Mouse (Mus musculus) liver, embryonic 11.5 days (tissue): ENCODE results near the gene Celf5. TPM values are rescaled to one million over a fixed set of nuclear protein-coding genes. Genes with fewer than 3 reads are reported as not detected.

Experiments
- ATAC-seq: fragments of 200-750 bp; cut with Nextera tagmentation; replicated peaks from 2 replicates; pipeline ENCODE4 v1.8.0; 2017; ENCODE audit warnings: moderate number of reproducible peaks, mild to moderate bottlenecking, moderate TSS enrichment, moderate library complexity; ENCODE audit not compliant: low FRiP score
- DNase-seq: peaks from one replicate; pipeline ENCODE4 v3.0.0-alpha.2; 2017; ENCODE audit warnings: low spot score
- H3K27ac ChIP-seq: fragments of 300-500 bp; sonication (generic); 2 replicates; pipeline ENCODE4 v1.5.1; 2014; ENCODE audit warnings: mild to moderate bottlenecking, low read depth, low read length, control low read depth
- H3K27me3 ChIP-seq: fragments of 300-500 bp; sonication (generic); replicated peaks from 2 replicates; pipeline ENCODE4 v1.6.1; 2014; ENCODE audit warnings: low read length, mixed read lengths; ENCODE audit not compliant: control insufficient read depth, insufficient read depth
- H3K36me3 ChIP-seq: fragments of 300-500 bp; sonication (generic); 2 replicates; pipeline ENCODE4 v1.6.1; 2014; ENCODE audit warnings: mild to moderate bottlenecking, low read length, moderate library complexity, mixed read lengths; ENCODE audit not compliant: control insufficient read depth, insufficient read depth
- H3K4me1 ChIP-seq: fragments of 300-500 bp; sonication (generic); replicated peaks from 2 replicates; pipeline ENCODE4 v1.6.1; 2014; ENCODE audit warnings: low read length, mixed read lengths; ENCODE audit not compliant: control insufficient read depth, insufficient read depth
- H3K4me2 ChIP-seq: fragments of 300-500 bp; sonication (generic); 2 replicates; pipeline ENCODE4 v1.6.1; 2014; ENCODE audit warnings: mild to moderate bottlenecking, control low read depth, moderate library complexity
- H3K4me3 ChIP-seq: fragments of 300-500 bp; sonication (generic); 2 replicates; pipeline ENCODE4 v1.5.1; 2014; ENCODE audit warnings: low read depth, low read length, control low read depth
- H3K9ac ChIP-seq: fragments of 300-500 bp; sonication (generic); 2 replicates; pipeline ENCODE4 v1.6.1; 2014; ENCODE audit warnings: low read depth, low read length, control low read depth
- H3K9me3 ChIP-seq: fragments of 300-500 bp; sonication (generic); 2 replicates; pipeline ENCODE4 v1.6.1; 2016; ENCODE audit warnings: low read length, inconsistent platforms, mixed read lengths; ENCODE audit not compliant: control insufficient read depth
- WGBS: fragments of 180-500 bp; shearing (Covaris S2); extraction: QIAGEN DNeasy Blood & Tissue Kit; methylation state at CpG from one replicate; pipeline ENCODE4 v1.1.7; 2014; 5-methylcytosine and 5-hydroxymethylcytosine counted together
- polyA plus RNA-seq: library from polyadenylated mRNA; unstranded; fragments of >200 nt; fragmentation: Nextera tagmentation; extraction: Ambion mirVana; gene quantifications from 2 replicates; pipeline ENCODE4 v1.2.1, GENCODE M21; 2014

Gene Celf5
- polyA plus RNA-seq, 1 experiment from 2014 or later: not detected

DNA sequence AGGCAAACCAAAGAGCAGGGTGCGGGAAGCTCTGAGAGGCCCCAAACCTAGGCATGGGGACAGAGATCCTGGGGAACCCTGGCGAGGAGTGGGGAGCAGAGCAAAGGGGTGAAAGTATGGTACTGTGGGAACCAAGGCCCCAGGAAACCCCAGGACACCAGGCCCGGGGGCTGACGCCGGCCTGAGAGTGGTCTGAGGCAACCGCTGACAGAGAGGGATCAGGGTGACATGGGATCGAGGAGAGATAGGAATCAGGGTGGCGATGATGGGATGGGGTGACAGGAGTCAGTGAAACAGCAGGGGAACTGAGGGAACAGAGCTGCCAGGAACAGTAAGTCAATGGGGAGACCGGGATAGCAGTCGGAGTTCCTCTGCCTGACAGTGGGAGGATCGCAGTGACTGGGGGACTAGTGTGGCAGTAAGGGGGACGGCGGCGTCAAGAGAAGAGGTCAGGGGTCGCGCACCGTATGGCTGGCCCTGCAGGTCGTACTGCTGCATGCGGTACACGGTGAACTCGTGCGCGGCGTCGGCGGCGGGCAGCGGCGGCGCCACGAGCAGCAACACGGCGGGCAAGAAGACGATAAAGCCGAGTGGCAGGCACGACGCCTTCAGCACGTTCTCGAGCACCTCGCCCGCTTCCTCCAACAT is 13.2 kb upstream of the Celf5 start:
- Histone ChIP-seq H3K4me2 (peak overlapping the region; percentile 78), H3K36me3 (peaks cover 19% of the 10 kb centered on the region), H3K4me1 (peaks cover 44% of the 10 kb centered on the region), H3K9ac (peak overlapping the region; percentile 95), H3K4me3 (peak overlapping the region; percentile 92), H3K9me3 (no peaks in the 10 kb centered on the region), H3K27ac (peak overlapping the region; percentile 74), H3K27me3 (no peaks in the 10 kb centered on the region)
- under 1% methylated on average over 41 of the region's 41 CpGs for WGBS
- peak; percentile 11 for ATAC-seq
- no peak for DNase-seq

- peaks cover 25% of the 10 kb centered on the region for H3K36me3 ChIP-seq
- H3K27ac ChIP-seq: peak overlapping the region; percentile 74; the same call in 1 of the 2 replicates
- no peaks in the 10 kb centered on the region for H3K27me3 ChIP-seq
- no peaks in the 10 kb centered on the region for H3K9me3 ChIP-seq
- WGBS: 62% methylated on average over 6 of the region's 6 CpGs
- DNase-seq (no peak), ATAC-seq (no peak)
- peak overlapping the region; percentile 78 for H3K4me2 ChIP-seq
- H3K4me3 ChIP-seq: peak overlapping the region; percentile 92
- peaks cover 44% of the 10 kb centered on the region for H3K4me1 ChIP-seq
- H3K9ac ChIP-seq: peak overlapping the region; percentile 95
Observed at GRCm38 (mm10) chr10:81495151-81495550, 12.6 kb upstream of the Celf5 start.

- Histone ChIP-seq H3K4me3 (peak overlapping the region; percentile 92), H3K27ac (no peak overlapping the region), H3K4me1 (peaks cover 42% of the 10 kb centered on the region), H3K27me3 (no peaks in the 10 kb centered on the region), H3K36me3 (peaks cover 30% of the 10 kb centered on the region), H3K9me3 (no peaks in the 10 kb centered on the region), H3K9ac (peak overlapping the region; percentile 95), H3K4me2 (peak overlapping the region; percentile 78)
- ATAC-seq (no peak), DNase-seq (no peak)
- WGBS: 75% methylated on average over 11 of the region's 11 CpGs
Observed at GRCm38 (mm10) chr10:81494260-81495041, 11.9 kb upstream of the Celf5 start.

DNA sequence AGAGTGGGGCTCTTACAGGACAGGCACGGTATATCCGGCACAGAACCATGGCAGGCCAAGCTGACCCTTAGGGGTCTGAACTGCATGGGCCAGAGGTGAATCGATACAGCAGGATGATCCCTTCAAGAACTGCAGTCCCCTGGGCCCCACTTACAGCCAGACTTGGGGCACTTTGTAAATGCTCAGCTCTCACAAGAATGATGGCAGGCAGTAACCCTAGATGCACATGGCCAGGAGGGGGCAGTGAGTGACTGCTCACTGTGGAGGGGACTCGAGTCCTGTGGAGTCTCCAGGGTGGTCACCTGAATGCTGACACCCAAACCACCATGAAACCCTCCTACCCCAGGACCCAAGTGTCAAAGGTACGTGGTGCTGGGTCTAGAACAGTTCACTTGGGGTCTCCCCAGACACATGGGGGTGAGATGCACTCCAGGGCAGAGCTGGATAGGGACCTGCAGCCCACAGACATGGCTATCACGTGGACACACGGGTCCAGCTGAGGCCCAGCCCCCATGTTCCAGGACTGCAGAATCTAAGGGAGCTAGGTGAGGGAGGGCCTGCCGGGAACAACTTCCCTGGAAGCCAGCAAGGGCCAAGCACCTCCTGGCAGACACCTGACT is 11.2 kb upstream of the Celf5 start:
- peaks cover 34% of the 10 kb centered on the region for H3K36me3 ChIP-seq
- peak overlapping the region; percentile 18 for H3K4me3 ChIP-seq
- DNase-seq (no peak), ATAC-seq (no peak)
- H3K27ac ChIP-seq: no peak overlapping the region
- H3K4me2 ChIP-seq: no peak overlapping the region
- WGBS: 83% methylated on average over 8 of the region's 8 CpGs
- no peaks in the 10 kb centered on the region for H3K27me3 ChIP-seq
- H3K9me3 ChIP-seq: no peaks in the 10 kb centered on the region
- peaks cover 36% of the 10 kb centered on the region for H3K4me1 ChIP-seq
- H3K9ac ChIP-seq: no peak overlapping the region

DNA sequence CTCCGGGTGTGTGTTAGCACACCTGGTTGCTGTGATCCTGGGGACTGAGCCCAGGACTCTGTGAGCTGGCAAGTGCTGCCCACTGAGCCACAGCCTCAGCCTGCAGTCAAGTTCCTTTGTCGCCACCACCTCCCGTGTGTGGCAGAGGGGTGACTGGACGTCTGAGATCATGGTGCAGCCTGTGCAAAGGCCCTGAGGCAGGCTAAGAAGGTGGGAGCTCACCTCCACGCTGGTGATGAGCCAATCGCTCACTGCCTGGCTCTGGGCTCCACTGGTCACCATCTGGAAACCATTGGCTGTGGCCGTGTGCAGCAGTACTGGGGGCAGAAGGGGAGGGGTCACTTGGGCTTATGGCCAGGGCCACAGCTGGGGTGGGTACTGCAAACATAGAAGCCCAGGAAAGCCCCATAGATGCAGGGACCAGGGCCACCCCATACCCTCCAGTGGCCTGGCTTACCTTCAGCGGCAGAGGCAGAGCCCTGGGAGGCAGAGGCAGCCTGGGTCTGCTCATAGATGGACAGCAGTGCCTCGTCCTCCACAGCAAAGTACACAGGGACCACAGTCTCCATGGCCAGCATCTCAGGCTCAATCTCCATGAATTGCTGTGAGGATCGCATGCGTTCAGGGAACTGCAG is 10.2 kb upstream of the Celf5 start:
- DNase-seq (no peak), ATAC-seq (no peak)

DNA sequence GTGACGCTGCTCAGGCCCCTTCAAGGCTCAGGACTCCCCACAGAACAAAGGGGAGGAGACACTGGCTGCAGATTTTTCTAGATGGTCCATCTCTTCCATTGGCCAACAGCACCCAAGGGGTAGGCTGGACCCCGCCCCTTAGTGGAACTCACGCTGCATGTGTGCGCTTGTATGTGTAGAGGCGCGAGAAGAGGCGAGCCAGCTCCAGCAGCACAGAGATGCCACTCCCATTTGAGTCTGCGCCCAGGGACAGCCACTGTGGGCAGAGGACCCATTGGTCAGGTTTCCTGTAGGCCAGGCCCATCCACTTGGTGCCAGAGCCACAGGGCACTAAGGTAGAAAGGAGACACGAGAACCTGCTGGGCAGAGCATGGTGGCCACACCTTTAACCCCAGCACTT is 8.5 kb upstream of the Celf5 start:
- Histone ChIP-seq H3K4me1 (peaks cover 15% of the 10 kb centered on the region), H3K9ac (no peak overlapping the region), H3K9me3 (no peaks in the 10 kb centered on the region), H3K36me3 (peaks cover 54% of the 10 kb centered on the region), H3K27me3 (no peaks in the 10 kb centered on the region), H3K4me2 (no peak overlapping the region), H3K27ac (no peak overlapping the region), H3K4me3 (no peak overlapping the region)
- ATAC-seq (no peak), DNase-seq (no peak)
- 91% methylated on average over 9 of the region's 9 CpGs for WGBS

More for the DNA sequence above, 10.2 kb upstream of the Celf5 start:
- no peak overlapping the region for H3K4me2 ChIP-seq
- no peaks in the 10 kb centered on the region for H3K9me3 ChIP-seq
- no peak overlapping the region for H3K9ac ChIP-seq
- no peak overlapping the region for H3K27ac ChIP-seq
- H3K27me3 ChIP-seq: no peaks in the 10 kb centered on the region
- peaks cover 42% of the 10 kb centered on the region for H3K36me3 ChIP-seq
- H3K4me3 ChIP-seq: no peak overlapping the region; the same call in 1 of the 2 replicates
- 89% methylated on average over 11 of the region's 11 CpGs for WGBS
- peaks cover 26% of the 10 kb centered on the region for H3K4me1 ChIP-seq

- Histone ChIP-seq H3K4me2 (no peak overlapping the region), H3K4me1 (peaks cover 10% of the 10 kb centered on the region), H3K36me3 (peaks cover 54% of the 10 kb centered on the region), H3K27ac (no peak overlapping the region), H3K4me3 (no peak overlapping the region), H3K27me3 (no peaks in the 10 kb centered on the region), H3K9ac (no peak overlapping the region), H3K9me3 (no peaks in the 10 kb centered on the region)
- ATAC-seq (no peak), DNase-seq (no peak)
- 86% methylated on average over 14 of the region's 14 CpGs for WGBS
Observed at GRCm38 (mm10) chr10:81489941-81490340, 7.4 kb upstream of the Celf5 start.

- Histone ChIP-seq H3K9ac (no peak overlapping the region), H3K27me3 (no peaks in the 10 kb centered on the region), H3K9me3 (no peaks in the 10 kb centered on the region), H3K27ac (no peak overlapping the region), H3K36me3 (peaks cover 50% of the 10 kb centered on the region), H3K4me2 (no peak overlapping the region), H3K4me1 (no peaks in the 10 kb centered on the region), H3K4me3 (no peak overlapping the region)
- WGBS: 83% methylated on average over 11 of the region's 11 CpGs
- ATAC-seq: no peak
- DNase-seq: no peak
Observed at GRCm38 (mm10) chr10:81488081-81488480, 5.6 kb upstream of the Celf5 start.
